Mouse (Mus musculus): ENCODE measurements at regions not wholly inside any gene's neighbourhood (a gene's known extent, or its start where the extent isn't known, plus 50 kb on each side); places are given as distances from the start of the nearest gene placed in this dataset.

DNA sequence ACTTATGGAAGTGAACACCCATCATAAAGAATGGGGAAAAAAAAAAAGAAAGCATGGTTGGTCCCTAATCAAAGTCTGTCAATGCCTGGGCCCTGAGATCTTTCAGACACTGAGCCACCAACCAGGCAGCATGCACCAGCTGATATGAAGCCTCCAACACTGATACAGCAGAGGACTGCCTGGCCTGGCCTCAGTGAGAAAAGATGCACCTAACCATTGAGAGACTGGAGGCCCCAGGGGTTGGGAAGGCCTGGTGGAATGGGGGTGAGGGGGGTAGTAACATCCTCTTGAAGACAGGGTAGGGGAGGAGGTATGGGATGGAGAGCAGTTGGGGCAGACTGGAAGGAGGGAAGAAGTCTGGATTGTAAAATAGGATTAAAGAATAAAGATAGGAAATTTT lies 1172.8 kb downstream of the Pcdh18 start:
- TF ChIP-seq CTCF (conservative IDR thresholded peaks at IDR 0.05; ENCODE audit: insufficient read depth, insufficient read length, low read depth, low read length) (no peak), POLR2A (IDR thresholded peaks at IDR 0.05; ENCODE audit: low read depth, low read length) (no peak)
